20 mouse cellular contexts compared by ENCODE assay signal in the genomic region with DNA sequence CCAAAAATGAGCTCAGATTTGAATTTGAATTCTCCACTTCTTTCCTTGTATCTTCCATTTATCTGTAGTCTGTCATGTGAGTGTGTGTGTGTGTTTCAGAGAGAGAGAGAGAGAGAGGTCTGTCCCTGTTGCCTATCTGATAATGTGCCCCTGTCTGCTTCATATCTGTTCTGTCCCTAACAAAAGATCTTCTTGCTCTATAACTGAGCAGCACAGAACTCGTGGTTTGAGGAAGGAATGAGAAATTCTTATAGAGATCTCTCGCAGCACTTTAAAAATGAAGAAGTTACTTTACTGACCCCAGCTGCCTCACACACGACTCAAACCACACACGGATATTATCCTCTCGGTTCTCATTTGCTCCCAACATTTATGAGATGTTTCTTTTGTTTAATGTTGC.
DNase-seq lines count a peak whose midpoint lies in the region; ATAC-seq and TF ChIP-seq lines count a peak whose summit lies in the region.
"Had no signal": no experiment of that assay in that cellular context is flagged by ENCODE, and none has a peak within 500 bp of the region (broad histone marks: within the 10 kb centered on the region; RNA-seq: fewer than 3 reads in every experiment).

No protein-coding gene starts in this region.

- no peak overlapping the region for H3K27ac ChIP-seq in liver, embryonic 12.5 days
- no peak overlapping the region for H3K27ac ChIP-seq in liver, embryonic 13.5 days
- H3K27ac ChIP-seq in forebrain, postnatal 0 days (ENCODE audit: low read depth, low read length): no peak overlapping the region
- H3K27ac ChIP-seq: embryonic facial prominence, embryonic 10.5 days; heart, adult 2 months; heart, embryonic 15.5 days; hindbrain, embryonic 10.5 days; hindbrain, embryonic 15.5 days had no signal

- peak; percentile 62 for ATAC-seq in liver, embryonic 12.5 days
- peak; percentile 70 for ATAC-seq in liver, embryonic 13.5 days (ENCODE audit: low read depth)
- peak; percentile 76 for ATAC-seq in megakaryocyte, adult 5-6 weeks (ENCODE audit: poor library complexity, severe bottlenecking)
- no peak for ATAC-seq in forebrain, postnatal 0 days
- ATAC-seq: forebrain, embryonic 14.5 days had no signal

- H3K36me3 ChIP-seq in liver, embryonic 12.5 days: no peaks in the 10 kb centered on the region
- H3K36me3 ChIP-seq in liver, embryonic 13.5 days: no peaks in the 10 kb centered on the region
- no peaks in the 10 kb centered on the region for H3K36me3 ChIP-seq in forebrain, postnatal 0 days (ENCODE audit: insufficient read depth)
- H3K36me3 ChIP-seq: embryonic facial prominence, embryonic 10.5 days; heart, embryonic 15.5 days; hindbrain, embryonic 10.5 days; hindbrain, embryonic 15.5 days had no signal

- H3K4me2 ChIP-seq in liver, embryonic 12.5 days: peak overlapping the region; percentile 2; the same call in 1 of the 2 replicates
- no peak overlapping the region for H3K4me2 ChIP-seq in liver, embryonic 13.5 days
- H3K4me2 ChIP-seq in forebrain, postnatal 0 days (ENCODE audit: low read depth): no peak overlapping the region
- H3K4me2 ChIP-seq: heart, embryonic 11.5 days; heart, embryonic 15.5 days; hindbrain, embryonic 15.5 days had no signal

- no peak overlapping the region for H3K4me3 ChIP-seq in liver, embryonic 12.5 days
- no peak overlapping the region for H3K4me3 ChIP-seq in liver, embryonic 13.5 days (replicated peaks)
- no peak overlapping the region for H3K4me3 ChIP-seq in forebrain, postnatal 0 days (ENCODE audit: low read depth, low read length)
- H3K4me3 ChIP-seq: embryonic facial prominence, embryonic 10.5 days; heart, adult 2 months; heart, embryonic 15.5 days; hindbrain, embryonic 10.5 days; hindbrain, embryonic 15.5 days had no signal

- peaks cover 63% of the 10 kb centered on the region for H3K4me1 ChIP-seq in liver, embryonic 12.5 days
- H3K4me1 ChIP-seq in liver, embryonic 13.5 days (replicated peaks): peaks cover 57% of the 10 kb centered on the region
- H3K4me1 ChIP-seq in forebrain, postnatal 0 days (ENCODE audit: insufficient read depth): 0 out of 2 replicates have a peak, but pooled peaks cover 3% of the 10 kb centered on the region

- H3K9ac ChIP-seq in liver, embryonic 12.5 days: no peak overlapping the region
- no peak overlapping the region for H3K9ac ChIP-seq in liver, embryonic 13.5 days
- H3K9ac ChIP-seq in forebrain, postnatal 0 days: no peak overlapping the region
- H3K9ac ChIP-seq: heart, embryonic 15.5 days; hindbrain, embryonic 15.5 days had no signal

- WGBS in liver, embryonic 12.5 days (ENCODE audit: insufficient replicate concordance): 16% methylated on average over 5 of the region's 5 CpGs
- 9% methylated on average over 5 of the region's 5 CpGs for WGBS in liver, embryonic 13.5 days (ENCODE audit: insufficient replicate concordance)
- WGBS in forebrain, postnatal 0 days: 79% methylated on average over 5 of the region's 5 CpGs

- no peak for DNase-seq in liver
- DNase-seq in liver, embryonic 13.5 days: no peak
- no peak for DNase-seq in gastrocnemius, postnatal 10 days
- no peak for DNase-seq in forebrain, postnatal 0 days
- DNase-seq in embryo, embryonic 10 days (ENCODE audit: low spot score): no peak
- DNase-seq in testis, postnatal 14 days (ENCODE audit: low spot score): no peak
- DNase-seq: adrenal gland, adult 2 months; adrenal gland, postnatal 36 days; cerebellum, adult 8-10 months; cerebellum, postnatal 14 days; heart, adult 2 months; heart, postnatal 14 days had no signal

- no peak for TF ChIP-seq CTCF in forebrain, postnatal 0 days (IDR thresholded peaks at IDR 0.05; ENCODE audit: low read depth)

- H3K9me3 ChIP-seq in liver, embryonic 12.5 days (replicated peaks): no peaks in the 10 kb centered on the region
- no peaks in the 10 kb centered on the region for H3K9me3 ChIP-seq in liver, embryonic 13.5 days (replicated peaks)
- H3K9me3 ChIP-seq in forebrain, postnatal 0 days (ENCODE audit: low read length): no peaks in the 10 kb centered on the region
- H3K9me3 ChIP-seq: embryonic facial prominence, embryonic 10.5 days; heart, embryonic 15.5 days; hindbrain, embryonic 10.5 days; hindbrain, embryonic 15.5 days had no signal

- H3K27me3 ChIP-seq in liver, embryonic 12.5 days (replicated peaks): 0 out of 2 replicates have a peak, but pooled peaks cover 5% of the 10 kb centered on the region
- no peaks in the 10 kb centered on the region for H3K27me3 ChIP-seq in liver, embryonic 13.5 days
- H3K27me3 ChIP-seq in forebrain, postnatal 0 days (ENCODE audit: insufficient read depth, low read length): no peaks in the 10 kb centered on the region
- H3K27me3 ChIP-seq: heart, embryonic 15.5 days; hindbrain, embryonic 15.5 days had no signal
